Mouse (Mus musculus) neural tube, embryonic 11.5 days (tissue): ENCODE results near the gene Samd4b. TPM values are rescaled to one million over a fixed set of nuclear protein-coding genes. Genes with fewer than 3 reads are reported as not detected.
A peak's percentile ranks its signal among the peaks of the same experiment; 100 is the strongest.

Experiments
- ATAC-seq: fragments of 200-750 bp; cut with Nextera tagmentation; 2 replicates; pipeline ENCODE4 v1.8.0; 2017; ENCODE audit warnings: moderate number of reproducible peaks, mild to moderate bottlenecking, moderate TSS enrichment, moderate library complexity; ENCODE audit not compliant: insufficient read depth, low FRiP score, low TSS enrichment
- DNase-seq: peaks from one replicate; pipeline ENCODE4 v3.0.0-alpha.2; 2015; ENCODE audit warnings: low spot score
- H3K27ac ChIP-seq: fragments of 300-500 bp; sonication (generic); 2 replicates; pipeline ENCODE4 v1.5.1; 2014; ENCODE audit warnings: low read depth, mild to moderate bottlenecking, low read length
- H3K27me3 ChIP-seq: fragments of 300-500 bp; sonication (generic); 2 replicates; pipeline ENCODE4 v1.6.1; 2014; ENCODE audit warnings: mild to moderate bottlenecking, low read length, mixed read lengths; ENCODE audit not compliant: control insufficient read depth, insufficient read depth
- H3K36me3 ChIP-seq: fragments of 300-500 bp; sonication (generic); 2 replicates; pipeline ENCODE4 v1.6.1; 2014; ENCODE audit warnings: mild to moderate bottlenecking, low read length, moderate library complexity, mixed read lengths; ENCODE audit not compliant: control insufficient read depth, insufficient read depth
- H3K4me1 ChIP-seq: fragments of 300-500 bp; sonication (generic); 2 replicates; pipeline ENCODE4 v1.6.1; 2014; ENCODE audit warnings: low read length, mixed read lengths; ENCODE audit not compliant: control insufficient read depth, insufficient read depth
- H3K4me2 ChIP-seq: fragments of 300-500 bp; sonication (generic); 2 replicates; pipeline ENCODE4 v1.6.1; 2014; ENCODE audit warnings: low read depth, mild to moderate bottlenecking, moderate library complexity
- H3K4me3 ChIP-seq: fragments of 300-500 bp; sonication (generic); 2 replicates; pipeline ENCODE4 v1.5.1; 2014; ENCODE audit warnings: low read depth, low read length
- H3K9ac ChIP-seq: fragments of 300-500 bp; sonication (generic); 2 replicates; pipeline ENCODE4 v1.6.1; 2014; ENCODE audit warnings: mild to moderate bottlenecking, low read length
- H3K9me3 ChIP-seq: fragments of 300-500 bp; sonication (generic); 2 replicates; pipeline ENCODE4 v1.6.1; 2016; ENCODE audit warnings: low read length; ENCODE audit not compliant: control insufficient read depth
- WGBS: fragments of 180-500 bp; shearing (Covaris S2); extraction: QIAGEN DNeasy Blood & Tissue Kit; methylation state at CpG from one replicate; pipeline ENCODE4 v1.1.7; 2014; 5-methylcytosine and 5-hydroxymethylcytosine counted together
- polyA plus RNA-seq: library from polyadenylated mRNA; unstranded; fragments of >200 nt; fragmentation: Nextera tagmentation; extraction: Ambion mirVana; gene quantifications from 2 replicates; pipeline ENCODE4 v1.2.1, GENCODE M21; 2014

Gene Samd4b
- polyA plus RNA-seq, 1 experiment from 2014 or later = 37.8 TPM

- Histone ChIP-seq H3K9ac (no peak overlapping the region), H3K4me3 (no peak overlapping the region), H3K27ac (no peak overlapping the region), H3K27me3 (no peaks in the 10 kb centered on the region), H3K4me1 (0 out of 2 replicates have a peak, but pooled peaks cover 3% of the 10 kb centered on the region), H3K4me2 (no peak overlapping the region), H3K9me3 (no peaks in the 10 kb centered on the region), H3K36me3 (peaks cover 10% of the 10 kb centered on the region)
- 45% methylated on average over 5 of the region's 5 CpGs for WGBS
- ATAC-seq (no peak), DNase-seq (no peak)
Observed at GRCm38 (mm10) chr7:28570982-28571682, 26.8 kb downstream of the Samd4b start.

- Histone ChIP-seq H3K4me1 (no peaks in the 10 kb centered on the region), H3K9me3 (no peaks in the 10 kb centered on the region), H3K9ac (no peak overlapping the region), H3K36me3 (peaks cover 12% of the 10 kb centered on the region), H3K27ac (no peak overlapping the region), H3K4me3 (no peak overlapping the region), H3K27me3 (no peaks in the 10 kb centered on the region), H3K4me2 (no peak overlapping the region)
- 76% methylated on average over 12 of the region's 12 CpGs for WGBS
- ATAC-seq (no peak), DNase-seq (no peak)
Observed at GRCm38 (mm10) chr7:28570291-28570981, 27.5 kb downstream of the Samd4b start.

GRCm38 (mm10) chr7:28568253-28568652 lies 29.7 kb downstream of the Samd4b start:
- Histone ChIP-seq H3K9ac (no peak overlapping the region), H3K9me3 (no peaks in the 10 kb centered on the region), H3K4me2 (no peak overlapping the region), H3K4me3 (no peak overlapping the region), H3K4me1 (no peaks in the 10 kb centered on the region), H3K36me3 (peaks cover 15% of the 10 kb centered on the region), H3K27me3 (no peaks in the 10 kb centered on the region), H3K27ac (no peak overlapping the region)
- ATAC-seq (no peak), DNase-seq (peak; percentile 51)

- no peaks in the 10 kb centered on the region for H3K27me3 ChIP-seq
- peaks cover 17% of the 10 kb centered on the region for H3K36me3 ChIP-seq
- H3K9me3 ChIP-seq = no peaks in the 10 kb centered on the region
- no peak overlapping the region for H3K27ac ChIP-seq
- H3K4me2 ChIP-seq = no peak overlapping the region
- no peak for DNase-seq
- no peak for ATAC-seq
- H3K4me3 ChIP-seq = no peak overlapping the region
- no peaks in the 10 kb centered on the region for H3K4me1 ChIP-seq
- no peak overlapping the region for H3K9ac ChIP-seq
- WGBS = 92% methylated on average over 4 of the region's 4 CpGs
Observed at GRCm38 (mm10) chr7:28567539-28567938, 30.4 kb downstream of the Samd4b start.

GRCm38 (mm10) chr7:28565407-28565806 lies 32.5 kb downstream of the Samd4b start:
- H3K4me2 ChIP-seq = no peak overlapping the region
- no peaks in the 10 kb centered on the region for H3K4me1 ChIP-seq
- H3K27ac ChIP-seq = no peak overlapping the region
- H3K4me3 ChIP-seq = no peak overlapping the region
- WGBS = 81% methylated on average over 5 of the region's 5 CpGs
- DNase-seq (no peak), ATAC-seq (no peak)
- no peaks in the 10 kb centered on the region for H3K9me3 ChIP-seq
- no peaks in the 10 kb centered on the region for H3K27me3 ChIP-seq
- H3K9ac ChIP-seq = no peak overlapping the region
- H3K36me3 ChIP-seq = peaks cover 17% of the 10 kb centered on the region

- Histone ChIP-seq H3K9ac (no peak overlapping the region), H3K4me3 (no peak overlapping the region), H3K4me2 (no peak overlapping the region), H3K36me3 (peaks cover 18% of the 10 kb centered on the region), H3K27ac (no peak overlapping the region), H3K4me1 (no peaks in the 10 kb centered on the region), H3K9me3 (no peaks in the 10 kb centered on the region), H3K27me3 (no peaks in the 10 kb centered on the region)
- DNase-seq (no peak), ATAC-seq (no peak)
- 94% methylated on average over 13 of the region's 13 CpGs for WGBS
Observed at GRCm38 (mm10) chr7:28562951-28563350, 35.0 kb downstream of the Samd4b start.

GRCm38 (mm10) chr7:28562371-28562770 lies 35.6 kb downstream of the Samd4b start:
- Histone ChIP-seq H3K9ac (no peak overlapping the region), H3K27me3 (no peaks in the 10 kb centered on the region), H3K4me2 (no peak overlapping the region), H3K4me1 (no peaks in the 10 kb centered on the region), H3K27ac (no peak overlapping the region), H3K9me3 (no peaks in the 10 kb centered on the region), H3K4me3 (no peak overlapping the region), H3K36me3 (peaks cover 14% of the 10 kb centered on the region)
- WGBS = 95% methylated on average over 13 of the region's 13 CpGs
- no peak for ATAC-seq
- DNase-seq = no peak

- no peak overlapping the region for H3K9ac ChIP-seq
- H3K9me3 ChIP-seq = no peaks in the 10 kb centered on the region
- H3K27me3 ChIP-seq = no peaks in the 10 kb centered on the region
- DNase-seq = no peak
- H3K36me3 ChIP-seq = peaks cover 11% of the 10 kb centered on the region
- no peaks in the 10 kb centered on the region for H3K4me1 ChIP-seq
- no peak overlapping the region for H3K27ac ChIP-seq
- no peak for ATAC-seq
- H3K4me2 ChIP-seq = no peak overlapping the region
- WGBS = 91% methylated on average over 11 of the region's 11 CpGs
- H3K4me3 ChIP-seq = no peak overlapping the region
Observed at GRCm38 (mm10) chr7:28561967-28562366, 36.0 kb downstream of the Samd4b start.

GRCm38 (mm10) chr7:28560856-28561255 lies 37.1 kb downstream of the Samd4b start:
- ATAC-seq = no peak
- 91% methylated on average over 10 of the region's 10 CpGs for WGBS
- H3K36me3 ChIP-seq = peaks cover 10% of the 10 kb centered on the region

More at GRCm38 (mm10) chr7:28560856-28561255, 37.1 kb downstream of the Samd4b start:
- Histone ChIP-seq H3K27ac (no peak overlapping the region), H3K9ac (no peak overlapping the region), H3K4me3 (no peak overlapping the region), H3K9me3 (no peaks in the 10 kb centered on the region), H3K4me2 (no peak overlapping the region), H3K4me1 (no peaks in the 10 kb centered on the region), H3K27me3 (no peaks in the 10 kb centered on the region)
- no peak for DNase-seq
